Mouse (Mus musculus): ENCODE data around the gene Agps. TPM values are rescaled to one million over a fixed set of nuclear protein-coding genes. Genes with fewer than 3 reads are reported as not detected.

Gene Agps
- polyA plus RNA-seq, 1 experiment from 2014 or later: 10.9 TPM

DNA sequence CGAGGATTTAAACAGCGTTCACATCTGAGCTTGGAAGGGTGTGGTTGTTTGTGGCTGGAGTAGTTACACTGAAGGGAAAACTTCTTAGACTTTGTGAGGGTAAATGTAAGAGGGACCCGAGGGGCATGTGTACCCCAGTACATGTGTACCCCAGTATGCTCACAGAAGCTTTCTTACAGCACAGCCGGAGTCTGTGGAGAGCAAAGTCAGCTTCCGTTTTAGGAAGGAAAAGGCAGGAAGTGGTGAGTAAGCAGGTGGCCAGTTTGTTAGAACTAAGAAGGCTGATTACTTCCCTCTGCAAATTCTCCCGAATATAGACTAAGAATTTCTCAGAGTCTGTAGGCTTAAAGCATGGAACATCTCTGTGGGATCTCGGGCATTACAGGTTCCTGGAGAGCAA is 8.2 kb upstream of the Agps start:
- no peak for ATAC-seq (ENCODE audit: low read depth)
- 27% methylated on average over 7 of the region's 7 CpGs for WGBS (ENCODE audit: insufficient replicate concordance)
- H3K27ac ChIP-seq (ENCODE audit: low read length): peak overlapping the region; percentile 50; the same call in 1 of the 2 replicates

DNA sequence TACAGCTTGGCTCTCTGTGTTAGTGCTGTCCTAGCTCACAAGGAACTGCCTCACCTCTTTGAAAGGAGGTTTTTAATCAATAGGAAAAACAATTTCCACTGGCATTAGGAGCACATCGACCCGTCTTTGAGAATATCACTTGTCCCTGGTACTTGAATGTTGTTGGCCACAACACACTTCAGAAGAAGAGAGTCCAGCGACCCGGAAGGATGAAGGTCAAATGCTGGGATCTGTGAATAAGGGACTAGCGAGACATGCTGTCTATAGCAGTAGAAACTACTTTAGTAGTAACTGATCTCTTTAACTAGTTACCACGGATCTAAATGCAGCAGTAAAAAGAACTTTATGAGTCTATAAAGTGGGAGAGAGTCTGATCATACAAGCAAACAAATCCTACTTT is 7.8 kb upstream of the Agps start:
- Histone ChIP-seq H3K27me3 (ENCODE audit: control insufficient read depth, insufficient read depth, low read depth, low read length) (no peaks in the 10 kb centered on the region; the same call in 1 of the 2 replicates), H3K36me3 (ENCODE audit: control insufficient read depth, insufficient read depth) (no peaks in the 10 kb centered on the region), H3K4me1 (ENCODE audit: control insufficient read depth, low read depth, low read length) (peaks cover 2% of the 10 kb centered on the region; the same call in 1 of the 2 replicates), H3K9ac (ENCODE audit: low read depth, low read length) (no peak overlapping the region), H3K4me3 (ENCODE audit: low read depth, low read length) (no peak overlapping the region), H3K9me3 (replicated peaks; ENCODE audit: control insufficient read depth, low read length) (no peaks in the 10 kb centered on the region), H3K4me2 (ENCODE audit: low read depth, low read length) (no peak overlapping the region), H3K27ac (ENCODE audit: low read length) (no peak overlapping the region; the same call in 1 of the 2 replicates)
- 29% methylated on average over 6 of the region's 6 CpGs for WGBS (ENCODE audit: insufficient replicate concordance)
- no peak for ATAC-seq (ENCODE audit: low read depth)

More for the DNA sequence above, 8.2 kb upstream of the Agps start:
- Histone ChIP-seq H3K36me3 (ENCODE audit: control insufficient read depth, insufficient read depth) (no peaks in the 10 kb centered on the region), H3K27me3 (ENCODE audit: control insufficient read depth, insufficient read depth, low read depth, low read length) (no peaks in the 10 kb centered on the region), H3K4me3 (ENCODE audit: low read depth, low read length) (no peak overlapping the region), H3K4me1 (ENCODE audit: control insufficient read depth, low read depth, low read length) (peaks cover 2% of the 10 kb centered on the region; the same call in 1 of the 2 replicates), H3K9me3 (replicated peaks; ENCODE audit: control insufficient read depth, low read length) (no peaks in the 10 kb centered on the region), H3K9ac (ENCODE audit: low read depth, low read length) (no peak overlapping the region), H3K4me2 (ENCODE audit: low read depth, low read length) (no peak overlapping the region; the same call in 1 of the 2 replicates)

DNA sequence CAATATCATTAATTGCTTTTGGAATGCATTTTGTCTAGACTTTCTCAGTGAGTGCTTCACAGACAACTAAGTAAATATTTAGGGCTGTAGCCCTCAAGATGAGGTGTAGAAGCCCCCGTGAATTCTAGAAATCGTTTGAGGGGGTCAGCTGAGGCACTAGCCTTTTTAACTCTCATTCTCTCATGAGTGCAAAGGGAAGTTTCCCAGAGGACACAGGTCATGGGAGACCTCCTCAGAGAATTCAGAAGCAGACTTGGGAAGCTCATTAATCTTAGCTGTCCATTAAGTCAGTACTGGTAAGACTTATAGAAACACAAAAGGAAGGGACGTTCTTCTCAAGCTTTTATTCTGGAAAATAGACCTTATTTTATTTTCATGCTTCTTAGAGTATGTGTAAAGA is 7.1 kb upstream of the Agps start:
- Histone ChIP-seq H3K27ac (ENCODE audit: low read length) (no peak overlapping the region), H3K4me2 (ENCODE audit: low read depth, low read length) (no peak overlapping the region), H3K27me3 (ENCODE audit: control insufficient read depth, insufficient read depth, low read depth, low read length) (no peaks in the 10 kb centered on the region; the same call in 1 of the 2 replicates), H3K9ac (ENCODE audit: low read depth, low read length) (no peak overlapping the region), H3K4me3 (ENCODE audit: low read depth, low read length) (no peak overlapping the region), H3K9me3 (replicated peaks; ENCODE audit: control insufficient read depth, low read length) (no peaks in the 10 kb centered on the region), H3K4me1 (ENCODE audit: control insufficient read depth, low read depth, low read length) (peaks cover 2% of the 10 kb centered on the region; the same call in 1 of the 2 replicates), H3K36me3 (ENCODE audit: control insufficient read depth, insufficient read depth) (no peaks in the 10 kb centered on the region)
- no peak for ATAC-seq (ENCODE audit: low read depth)
- 24% methylated on average over 3 of the region's 3 CpGs for WGBS (ENCODE audit: insufficient replicate concordance)

DNA sequence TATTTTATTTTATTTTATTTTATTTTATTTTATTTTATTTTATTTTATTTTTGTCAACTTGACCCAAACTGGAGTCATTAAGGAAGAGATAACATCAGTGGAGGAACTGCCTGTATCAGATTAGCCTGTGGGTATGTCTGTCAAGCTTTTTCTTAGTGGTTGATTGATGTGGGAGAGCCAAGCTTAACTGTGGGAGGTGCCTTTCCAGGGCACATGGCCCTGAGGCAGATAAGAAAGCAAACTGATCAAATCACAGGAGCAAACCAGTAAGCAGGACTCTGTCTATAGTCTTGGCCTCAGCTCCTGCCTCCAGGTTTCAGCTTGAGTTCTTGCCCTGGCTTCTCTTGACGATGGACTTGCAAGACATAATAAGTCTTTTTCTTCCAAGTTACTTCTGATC is 6.4 kb upstream of the Agps start:
- no peaks in the 10 kb centered on the region for H3K9me3 ChIP-seq (replicated peaks; ENCODE audit: control insufficient read depth, low read length)
- H3K27me3 ChIP-seq (ENCODE audit: control insufficient read depth, insufficient read depth, low read depth, low read length): no peaks in the 10 kb centered on the region; the same call in 1 of the 2 replicates
- ATAC-seq (ENCODE audit: low read depth): no peak
- WGBS (ENCODE audit: insufficient replicate concordance): 20% methylated on average over 1 of the region's 1 CpGs
- no peak overlapping the region for H3K9ac ChIP-seq (ENCODE audit: low read depth, low read length)
- H3K36me3 ChIP-seq (ENCODE audit: control insufficient read depth, insufficient read depth): no peaks in the 10 kb centered on the region
- no peak overlapping the region for H3K4me3 ChIP-seq (ENCODE audit: low read depth, low read length)
- H3K27ac ChIP-seq (ENCODE audit: low read length): no peak overlapping the region
- peaks cover 2% of the 10 kb centered on the region; the same call in 1 of the 2 replicates for H3K4me1 ChIP-seq (ENCODE audit: control insufficient read depth, low read depth, low read length)
- no peak overlapping the region for H3K4me2 ChIP-seq (ENCODE audit: low read depth, low read length)

DNA sequence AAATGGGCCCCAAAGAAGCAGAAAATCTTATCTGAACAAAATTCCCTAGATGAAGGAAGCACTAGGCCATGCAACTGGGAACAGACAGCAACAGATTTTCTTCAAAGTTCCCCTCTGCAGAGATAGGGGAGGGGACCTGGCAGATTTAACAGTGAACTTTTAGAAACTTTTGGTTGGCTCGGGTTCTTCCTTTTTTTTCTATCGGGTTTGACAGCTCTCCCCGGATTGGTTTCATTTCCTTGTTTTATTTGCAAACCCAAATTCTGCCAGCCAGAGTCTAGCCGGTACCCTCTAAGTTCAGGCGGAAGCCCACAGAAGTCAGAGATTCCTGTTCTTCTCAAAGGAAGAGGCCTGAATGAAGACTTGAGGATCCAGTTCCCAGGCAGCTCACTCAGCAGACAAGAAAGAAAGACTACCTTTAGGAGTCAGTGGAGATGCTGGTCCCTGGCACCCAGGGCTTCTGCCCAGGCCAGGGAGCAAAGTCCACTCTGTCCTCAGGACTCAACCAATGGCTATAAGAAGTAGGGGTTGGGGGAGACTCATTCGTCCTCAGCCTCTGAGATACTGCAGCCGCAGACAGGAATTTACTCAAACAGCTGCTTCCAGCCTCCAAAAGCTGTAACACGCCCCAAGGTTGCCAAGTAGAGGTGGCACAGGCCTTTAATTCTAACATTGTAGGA is 2.9 kb upstream of the Agps start:
- peaks cover 19% of the 10 kb centered on the region for H3K4me1 ChIP-seq (ENCODE audit: control insufficient read depth, low read depth, low read length)
- H3K4me2 ChIP-seq (ENCODE audit: low read depth, low read length): no peak overlapping the region
- H3K4me3 ChIP-seq (ENCODE audit: low read depth, low read length): no peak overlapping the region
- no peaks in the 10 kb centered on the region for H3K36me3 ChIP-seq (ENCODE audit: control insufficient read depth, insufficient read depth)
- H3K27ac ChIP-seq (ENCODE audit: low read length): peak overlapping the region; percentile 63
- 36% methylated on average over 8 of the region's 8 CpGs for WGBS (ENCODE audit: insufficient replicate concordance)
- no peaks in the 10 kb centered on the region for H3K9me3 ChIP-seq (replicated peaks; ENCODE audit: control insufficient read depth, low read length)
- H3K9ac ChIP-seq (ENCODE audit: low read depth, low read length): no peak overlapping the region
- H3K27me3 ChIP-seq (ENCODE audit: control insufficient read depth, insufficient read depth, low read depth, low read length): no peaks in the 10 kb centered on the region; the same call in 1 of the 2 replicates
- ATAC-seq (ENCODE audit: low read depth): no peak

DNA sequence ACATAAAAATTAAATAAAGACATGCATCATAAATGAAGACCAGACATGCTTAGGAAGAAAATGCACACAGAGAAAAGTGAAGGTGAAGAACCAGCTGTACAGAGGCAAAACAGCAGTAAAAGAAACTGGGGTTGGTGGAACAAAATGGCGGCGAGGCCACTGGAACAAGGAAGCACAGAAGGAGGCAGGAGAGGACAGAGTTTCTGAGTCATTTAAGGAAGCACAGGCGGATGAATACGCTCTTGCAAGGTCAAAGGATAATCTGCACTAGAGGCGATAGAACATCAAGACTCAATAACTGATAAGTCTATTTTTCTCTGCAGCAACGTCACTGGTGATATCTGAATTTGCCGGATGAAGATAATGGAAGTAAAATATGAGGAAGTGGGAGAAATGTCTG is 1.7 kb upstream of the Agps start:
- no peak overlapping the region for H3K4me2 ChIP-seq (ENCODE audit: low read depth, low read length)
- no peak overlapping the region for H3K9ac ChIP-seq (ENCODE audit: low read depth, low read length)
- WGBS (ENCODE audit: insufficient replicate concordance): 70% methylated on average over 7 of the region's 7 CpGs
- no peak overlapping the region for H3K4me3 ChIP-seq (ENCODE audit: low read depth, low read length)
- H3K36me3 ChIP-seq (ENCODE audit: control insufficient read depth, insufficient read depth): no peaks in the 10 kb centered on the region
- H3K4me1 ChIP-seq (ENCODE audit: control insufficient read depth, low read depth, low read length): peaks cover 19% of the 10 kb centered on the region
- no peak for ATAC-seq (ENCODE audit: low read depth)
- no peaks in the 10 kb centered on the region; the same call in 1 of the 2 replicates for H3K27me3 ChIP-seq (ENCODE audit: control insufficient read depth, insufficient read depth, low read depth, low read length)
- H3K27ac ChIP-seq (ENCODE audit: low read length): no peak overlapping the region
- no peaks in the 10 kb centered on the region for H3K9me3 ChIP-seq (replicated peaks; ENCODE audit: control insufficient read depth, low read length)

DNA sequence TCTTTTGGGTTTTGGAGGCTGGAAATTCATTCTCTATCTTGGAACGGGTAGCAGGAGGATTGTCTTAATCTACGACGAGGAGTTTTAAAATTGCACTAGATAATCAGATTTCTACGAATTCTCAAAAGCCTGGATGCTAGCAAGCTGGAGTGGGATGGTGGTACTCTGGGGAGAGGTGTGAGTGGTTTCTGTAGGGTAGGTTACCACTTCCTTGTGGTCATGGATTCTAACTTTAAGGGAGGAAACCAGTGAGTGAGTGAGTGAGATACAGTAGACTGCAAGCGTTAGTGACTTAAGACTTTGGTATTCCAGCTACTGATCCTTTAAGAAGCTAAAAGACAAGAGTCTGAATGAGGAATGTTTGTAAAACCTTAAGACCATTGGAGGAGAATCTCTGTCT is 804 bp downstream of the Agps start:
- ATAC-seq (ENCODE audit: low read depth): no peak
- Histone ChIP-seq H3K27me3 (ENCODE audit: control insufficient read depth, insufficient read depth, low read depth, low read length) (no peaks in the 10 kb centered on the region; the same call in 1 of the 2 replicates), H3K9me3 (replicated peaks; ENCODE audit: control insufficient read depth, low read length) (no peaks in the 10 kb centered on the region), H3K9ac (ENCODE audit: low read depth, low read length) (peak overlapping the region; percentile 91), H3K4me2 (ENCODE audit: low read depth, low read length) (peak overlapping the region; percentile 92), H3K36me3 (ENCODE audit: control insufficient read depth, insufficient read depth) (no peaks in the 10 kb centered on the region), H3K4me1 (ENCODE audit: control insufficient read depth, low read depth, low read length) (peaks cover 19% of the 10 kb centered on the region), H3K27ac (ENCODE audit: low read length) (peak overlapping the region; percentile 84), H3K4me3 (ENCODE audit: low read depth, low read length) (peak overlapping the region; percentile 91)
- under 1% methylated on average over 5 of the region's 5 CpGs for WGBS (ENCODE audit: insufficient replicate concordance)

DNA sequence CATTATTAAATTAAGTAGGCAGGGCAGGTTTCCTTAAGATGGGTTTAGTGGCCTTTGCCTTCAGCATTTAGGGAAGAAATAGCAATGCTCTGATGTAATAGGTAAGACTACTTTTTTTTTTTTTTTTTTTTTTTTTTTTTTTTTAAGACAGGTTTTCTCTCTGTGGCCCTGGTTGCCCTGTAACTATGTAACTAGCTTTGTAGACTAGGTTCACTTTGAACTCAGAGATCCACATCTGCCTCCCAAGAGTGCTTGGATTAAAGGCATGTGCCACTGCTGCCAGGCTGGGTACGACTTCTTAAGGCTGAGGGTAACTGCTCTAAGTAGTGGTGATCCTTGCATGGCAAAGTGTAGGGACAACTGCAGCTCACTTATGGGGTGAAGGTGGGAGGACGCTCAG is 2.5 kb downstream of the Agps start:
- peaks cover 19% of the 10 kb centered on the region for H3K4me1 ChIP-seq (ENCODE audit: control insufficient read depth, low read depth, low read length)
- H3K4me2 ChIP-seq (ENCODE audit: low read depth, low read length): no peak overlapping the region
- whole genome bisulfite sequencing (ENCODE audit: insufficient replicate concordance): 78% methylated on average over 2 of the region's 2 CpGs

DNA sequence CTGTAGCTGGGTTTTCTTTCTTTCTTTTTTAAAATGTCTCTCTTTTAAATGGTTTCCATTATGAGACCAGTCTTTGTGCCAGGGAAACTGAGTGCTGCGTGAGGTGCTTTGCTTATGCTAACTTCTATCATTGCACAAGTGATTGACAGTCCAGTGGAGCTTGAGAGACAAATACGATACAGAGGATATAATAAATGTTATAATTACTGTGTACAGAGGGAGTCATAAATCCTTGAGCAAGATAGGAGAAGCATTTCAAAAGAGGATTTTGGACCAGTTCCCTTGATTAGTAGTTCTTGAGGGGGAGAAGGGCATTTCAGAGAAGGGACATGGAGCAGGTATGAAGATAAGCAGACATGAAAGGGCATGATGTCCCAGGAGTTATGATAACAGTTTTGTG is 10.3 kb downstream of the Agps start:
- Histone ChIP-seq H3K27me3 (ENCODE audit: control insufficient read depth, insufficient read depth, low read depth, low read length) (no peaks in the 10 kb centered on the region), H3K4me1 (ENCODE audit: control insufficient read depth, low read depth, low read length) (peaks cover 11% of the 10 kb centered on the region), H3K9ac (ENCODE audit: low read depth, low read length) (no peak overlapping the region), H3K4me2 (ENCODE audit: low read depth, low read length) (no peak overlapping the region), H3K36me3 (ENCODE audit: control insufficient read depth, insufficient read depth) (no peaks in the 10 kb centered on the region), H3K27ac (ENCODE audit: low read length) (no peak overlapping the region), H3K9me3 (replicated peaks; ENCODE audit: control insufficient read depth, low read length) (no peaks in the 10 kb centered on the region), H3K4me3 (ENCODE audit: low read depth, low read length) (no peak overlapping the region)
- WGBS (ENCODE audit: insufficient replicate concordance): 72% methylated on average over 2 of the region's 2 CpGs
- ATAC-seq (ENCODE audit: low read depth): no peak

More for the DNA sequence above, 2.5 kb downstream of the Agps start:
- Histone ChIP-seq H3K27ac (ENCODE audit: low read length) (no peak overlapping the region), H3K27me3 (ENCODE audit: control insufficient read depth, insufficient read depth, low read depth, low read length) (no peaks in the 10 kb centered on the region), H3K36me3 (ENCODE audit: control insufficient read depth, insufficient read depth) (no peaks in the 10 kb centered on the region), H3K9ac (ENCODE audit: low read depth, low read length) (no peak overlapping the region), H3K9me3 (replicated peaks; ENCODE audit: control insufficient read depth, low read length) (no peaks in the 10 kb centered on the region), H3K4me3 (ENCODE audit: low read depth, low read length) (no peak overlapping the region)
- ATAC-seq (ENCODE audit: low read depth): no peak

All from liver, embryonic 16.5 days (tissue).